Mouse (Mus musculus): ENCODE results near the gene Psen1. TPM values are rescaled to one million over a fixed set of nuclear protein-coding genes. Genes with fewer than 3 reads are reported as not detected.

Gene Psen1
- polyA plus RNA-seq, 1 experiment from 2014 or later = 20.4 TPM

GRCm38 (mm10) chr12:83780181-83780580 lies 92.2 kb downstream of the Psen1 start:
- Histone ChIP-seq H3K27ac (replicated peaks) (no peak overlapping the region), H3K36me3 (replicated peaks) (no peaks in the 10 kb centered on the region), H3K4me2 (no peak overlapping the region), H3K9me3 (replicated peaks) (no peaks in the 10 kb centered on the region), H3K9ac (no peak overlapping the region), H3K4me3 (replicated peaks) (no peak overlapping the region), H3K27me3 (no peaks in the 10 kb centered on the region), H3K4me1 (replicated peaks) (no peaks in the 10 kb centered on the region)
- 54% methylated on average over 3 of the region's 3 CpGs for WGBS (ENCODE audit: insufficient replicate concordance)
- no peak for ATAC-seq (ENCODE audit: insufficient read depth)

GRCm38 (mm10) chr12:83781204-83781603 lies 93.3 kb downstream of the Psen1 start:
- Histone ChIP-seq H3K36me3 (replicated peaks) (no peaks in the 10 kb centered on the region), H3K27ac (replicated peaks) (no peak overlapping the region), H3K9ac (no peak overlapping the region), H3K4me2 (no peak overlapping the region), H3K4me3 (replicated peaks) (no peak overlapping the region), H3K27me3 (no peaks in the 10 kb centered on the region), H3K9me3 (replicated peaks) (no peaks in the 10 kb centered on the region), H3K4me1 (replicated peaks) (no peaks in the 10 kb centered on the region)
- 74% methylated on average over 7 of the region's 7 CpGs for WGBS (ENCODE audit: insufficient replicate concordance)
- no peak for ATAC-seq (ENCODE audit: insufficient read depth)

GRCm38 (mm10) chr12:83781640-83782278 lies 93.8 kb downstream of the Psen1 start:
- Histone ChIP-seq H3K9ac (no peak overlapping the region), H3K9me3 (replicated peaks) (no peaks in the 10 kb centered on the region), H3K4me2 (no peak overlapping the region), H3K27ac (replicated peaks) (no peak overlapping the region), H3K36me3 (replicated peaks) (no peaks in the 10 kb centered on the region), H3K4me3 (replicated peaks) (no peak overlapping the region), H3K27me3 (no peaks in the 10 kb centered on the region), H3K4me1 (replicated peaks) (no peaks in the 10 kb centered on the region)
- WGBS (ENCODE audit: insufficient replicate concordance) = 69% methylated on average over 23 of the region's 23 CpGs
- no peak for ATAC-seq (ENCODE audit: insufficient read depth)

- H3K9ac ChIP-seq = no peak overlapping the region
- H3K27ac ChIP-seq (replicated peaks) = no peak overlapping the region
- no peak overlapping the region for H3K4me3 ChIP-seq (replicated peaks)
- no peaks in the 10 kb centered on the region for H3K9me3 ChIP-seq (replicated peaks)
- H3K4me2 ChIP-seq = no peak overlapping the region
- 78% methylated on average over 10 of the region's 10 CpGs for WGBS (ENCODE audit: insufficient replicate concordance)
- no peaks in the 10 kb centered on the region; the same call in 1 of the 2 replicates for H3K27me3 ChIP-seq
- H3K4me1 ChIP-seq (replicated peaks) = no peaks in the 10 kb centered on the region
- H3K36me3 ChIP-seq (replicated peaks) = no peaks in the 10 kb centered on the region
- ATAC-seq (ENCODE audit: insufficient read depth) = no peak
These were observed 94.7 kb downstream of the Psen1 start for GRCm38 (mm10) chr12:83782669-83783068.

Other genes with a start within 250 kb of the Psen1 start
- gene Dpf3, start 200.4 kb upstream of the Psen1 start, polyA plus RNA-seq (2015; fragmentation: Nextera tagmentation; extraction: Ambion mirVana) = 6.5 and 6.7 TPM in 2 replicates
- 11.9 and 14.9 TPM in 2 replicates for gene Dcaf4, start 167.7 kb upstream of the Psen1 start, polyA plus RNA-seq (2015; fragmentation: Nextera tagmentation; extraction: Ambion mirVana)
- 7.8 and 8.8 TPM in 2 replicates for gene Zfyve1, start 90.9 kb upstream of the Psen1 start, polyA plus RNA-seq (2015; fragmentation: Nextera tagmentation; extraction: Ambion mirVana)
- gene Rbm25, start 56.9 kb upstream of the Psen1 start, polyA plus RNA-seq (2015; fragmentation: Nextera tagmentation; extraction: Ambion mirVana) = 92.7 and 93.2 TPM in 2 replicates
- gene Papln, start 75.5 kb downstream of the Psen1 start, polyA plus RNA-seq (2015; fragmentation: Nextera tagmentation; extraction: Ambion mirVana) = 0.78 and 1.7 TPM in 2 replicates
- 15.0 and 15.9 TPM in 2 replicates for gene Numb, start 233.8 kb downstream of the Psen1 start, polyA plus RNA-seq (2015; fragmentation: Nextera tagmentation; extraction: Ambion mirVana)